Mouse (Mus musculus): Measurements from ENCODE around the gene Zan.
"Not testable (repeated sequence)": the region's sequence is repeated elsewhere in the genome, so short reads cannot be mapped to it uniquely, and the experiment has no call there.

Zan gene

GRCm38 (mm10) chr5:137501709-137502666, 25.1 kb upstream of the Zan start, which contains the start of gene Pop7:
TSS of gene Pop7 (minus strand) at chr5:137502518.
- in situ Hi-C loops (cut with MboI) = no loop called here

DNA sequence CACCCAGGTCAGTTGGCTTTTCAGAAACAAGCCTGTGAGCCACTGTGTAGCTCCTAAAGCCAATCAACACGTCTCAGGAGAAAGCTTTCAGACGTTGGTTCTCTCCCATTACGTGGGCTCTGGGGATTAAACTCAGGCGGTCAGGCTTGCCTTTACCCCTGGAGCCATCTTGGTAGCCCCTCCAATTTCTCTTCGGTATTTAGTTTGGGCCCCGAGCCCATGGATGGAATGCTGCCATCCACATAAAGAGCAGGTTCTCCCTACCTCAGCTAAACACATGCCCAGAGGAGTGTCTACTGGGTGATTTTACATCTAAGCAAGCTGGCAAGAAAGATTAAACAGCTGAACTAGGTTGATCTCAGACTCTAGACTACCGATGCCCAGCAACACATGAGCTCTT, 23.3 kb upstream of the Zan start:
- in situ Hi-C loops (cut with MboI) = no loop called here

DNA sequence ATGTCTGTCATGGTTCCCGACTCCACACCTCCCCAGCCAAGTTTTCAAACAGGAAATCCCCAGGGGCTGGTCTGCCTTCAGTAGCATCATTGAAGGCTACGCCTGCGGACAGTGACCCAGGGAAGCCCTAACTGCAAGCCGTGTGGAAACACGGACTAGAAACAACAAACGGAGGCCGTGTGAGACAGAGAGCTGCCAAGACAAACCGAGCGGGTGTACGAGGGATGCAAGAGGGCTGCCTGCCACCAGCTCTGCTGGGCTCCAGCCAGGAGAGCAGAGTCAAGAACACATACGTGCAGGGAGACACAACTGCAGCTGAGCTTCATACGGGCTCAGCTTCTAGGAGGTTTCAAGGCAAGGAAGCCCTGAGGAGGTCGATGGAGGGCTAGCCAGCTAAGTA, 17.0 kb upstream of the Zan start:
- in situ Hi-C loops (cut with MboI) = no loop called here

GRCm38 (mm10) chr5:137491559-137491958, 14.7 kb upstream of the Zan start:
- in situ Hi-C loops (cut with MboI) = no loop called here

GRCm38 (mm10) chr5:137487616-137488015, 10.8 kb upstream of the Zan start:
- in situ Hi-C loops (cut with MboI) = no loop called here

GRCm38 (mm10) chr5:137485851-137486155, 8.9 kb upstream of the Zan start:
- in situ Hi-C loops (cut with MboI) = no loop called here

- in situ Hi-C loops (cut with MboI) = no loop called here
These were observed 8.4 kb upstream of the Zan start for GRCm38 (mm10) chr5:137485071-137485850.

GRCm38 (mm10) chr5:137481897-137482296, 5.0 kb upstream of the Zan start:
- in situ Hi-C loops (cut with MboI) = no loop called here

GRCm38 (mm10) chr5:137481138-137481537, 4.3 kb upstream of the Zan start:
- in situ Hi-C loops (cut with MboI) = no loop called here

GRCm38 (mm10) chr5:137474351-137474750, 2.5 kb downstream of the Zan start:
- in situ Hi-C loops (cut with MboI) = no loop called here

- in situ Hi-C loops (cut with MboI) = no loop called here
These were observed 4.5 kb downstream of the Zan start for GRCm38 (mm10) chr5:137472252-137472904.

DNA sequence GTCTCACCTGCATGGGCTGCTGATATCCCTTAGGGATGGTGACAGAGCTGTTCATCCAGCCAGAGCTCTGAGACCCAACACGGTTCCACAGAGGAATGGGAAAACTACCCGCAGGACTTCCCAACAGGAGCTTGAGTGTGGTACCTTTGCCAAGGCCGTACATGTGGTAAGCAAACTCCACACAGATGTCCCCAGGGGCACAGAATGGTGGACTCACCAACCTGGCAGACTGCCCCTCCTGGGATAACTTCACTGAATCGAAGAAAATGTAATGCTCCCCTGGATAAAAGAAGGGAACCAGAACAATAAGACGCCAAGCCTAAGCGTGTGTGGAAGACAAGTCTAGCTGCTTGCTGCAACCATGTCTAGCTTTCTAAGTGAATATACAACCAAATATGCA, 9.9 kb downstream of the Zan start:
- in situ Hi-C loops (cut with MboI) = no loop called here

GRCm38 (mm10) chr5:137465049-137465448, 11.8 kb downstream of the Zan start:
- in situ Hi-C loops (cut with MboI) = no loop called here

- in situ Hi-C loops (cut with MboI) = no loop called here
These were observed 20.8 kb downstream of the Zan start for GRCm38 (mm10) chr5:137455866-137456591.

DNA sequence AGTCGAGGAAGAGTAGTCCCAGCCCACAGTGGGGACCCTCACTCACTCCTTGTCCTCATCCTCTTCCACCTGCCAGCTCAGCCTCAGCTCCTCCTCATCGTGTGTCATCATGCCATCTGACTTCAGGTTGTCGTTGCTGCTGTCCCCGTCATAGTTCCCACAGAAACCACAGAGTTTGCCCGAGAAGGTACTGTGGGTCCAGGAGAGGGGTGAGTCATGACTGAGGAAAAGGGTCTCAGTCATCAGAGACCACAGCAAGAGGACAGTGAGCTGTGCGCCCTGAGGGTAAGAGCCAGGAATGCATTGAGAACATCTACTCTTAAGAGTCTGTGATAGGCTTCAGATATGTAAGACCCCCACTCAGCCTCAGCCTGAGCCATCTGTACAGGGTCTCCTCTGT, 21.7 kb downstream of the Zan start:
- in situ Hi-C loops (cut with MboI) = no loop called here

DNA sequence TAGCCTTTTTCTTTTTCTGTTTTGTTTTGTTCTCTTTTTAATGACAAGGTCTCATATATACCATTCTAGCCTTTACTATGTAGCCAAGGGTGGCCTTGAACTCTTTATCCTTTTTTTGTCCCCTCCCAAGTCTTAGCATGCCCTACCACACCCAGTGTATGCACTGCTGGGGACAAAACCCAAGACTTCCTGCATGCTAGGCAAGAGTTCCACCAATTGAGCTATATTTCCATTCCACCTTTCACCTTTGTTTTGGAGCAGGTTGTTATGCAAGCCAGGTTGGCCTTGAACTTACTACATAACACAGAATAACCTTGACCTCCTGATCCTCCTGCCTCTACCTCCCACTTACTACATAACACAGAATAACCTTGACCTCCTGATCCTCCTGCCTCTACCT, 31.3 kb downstream of the Zan start:
- in situ Hi-C loops (cut with MboI) = no loop called here

GRCm38 (mm10) chr5:137440216-137440855, 36.5 kb downstream of the Zan start:
- in situ Hi-C loops (cut with MboI) = no loop called here

DNA sequence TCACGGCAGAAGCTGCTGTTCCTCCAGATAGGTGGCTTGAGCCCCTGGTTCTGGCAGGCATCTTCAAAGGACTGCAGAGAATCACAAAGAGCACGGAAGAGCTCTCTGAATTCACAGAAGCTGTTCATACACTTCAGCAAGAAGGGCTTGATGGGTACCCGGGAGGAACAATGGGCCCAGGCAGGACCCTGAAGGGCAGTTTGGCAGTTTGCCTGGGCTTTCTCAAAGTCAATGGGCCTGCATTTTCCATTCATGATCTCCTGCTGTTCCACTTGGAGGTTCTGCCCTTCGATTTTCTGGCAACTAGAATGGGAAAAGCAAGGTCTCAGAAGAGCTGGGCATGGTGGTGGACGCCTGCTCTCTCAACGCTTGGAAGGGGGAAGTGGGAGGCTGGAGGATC, 43.0 kb downstream of the Zan start:
- in situ Hi-C loops (cut with MboI) = no loop called here

GRCm38 (mm10) chr5:137430402-137430801, 46.5 kb downstream of the Zan start:
- in situ Hi-C loops (cut with MboI) = not testable (repeated sequence)

DNA sequence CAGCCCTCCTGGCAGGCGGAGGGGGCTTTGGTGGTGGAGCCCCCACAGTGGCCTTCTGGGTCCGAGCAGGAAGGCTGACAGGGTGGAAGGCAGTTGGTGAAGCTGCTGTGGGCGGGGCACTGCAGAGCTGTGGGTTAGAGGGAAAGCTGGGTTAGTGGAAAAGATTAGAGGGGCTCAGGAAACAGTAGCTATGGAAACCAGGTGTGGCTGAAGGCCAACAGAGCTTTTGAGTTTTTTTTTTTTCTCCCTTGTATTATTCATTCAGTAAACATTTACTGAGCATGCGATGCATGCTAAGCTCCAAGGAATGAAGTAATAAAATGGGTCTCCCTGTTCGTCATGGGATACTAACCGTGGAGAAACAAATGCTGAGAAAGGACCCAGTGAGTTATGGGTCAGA, 51.2 kb downstream of the Zan start:
- in situ Hi-C loops (cut with MboI) = no loop called here

DNA sequence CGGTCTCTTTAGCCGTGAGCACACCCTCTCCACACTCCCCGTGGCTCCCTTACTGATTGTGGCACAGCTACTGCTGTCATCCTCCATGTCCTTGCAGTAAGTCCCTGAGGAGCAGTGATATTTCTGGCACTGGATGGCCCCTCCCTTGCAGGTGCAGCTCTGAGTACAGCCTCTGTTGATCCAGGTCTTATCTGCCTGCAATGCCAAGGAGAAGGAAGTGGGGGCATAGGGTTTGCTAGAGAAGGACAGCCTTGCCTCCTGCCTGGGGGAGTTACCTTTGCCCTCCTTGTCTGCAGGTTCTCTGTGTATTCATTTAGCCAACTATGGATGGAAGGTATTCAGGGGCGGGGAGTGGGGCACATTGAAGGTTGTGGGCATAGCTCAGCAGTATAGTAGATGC, 57.0 kb downstream of the Zan start:
- in situ Hi-C loops (cut with MboI) = no loop called here

Measured in mature B cell (primary cell).